Mouse (Mus musculus): ENCODE measurements at regions not wholly inside any gene's neighbourhood (a gene's known extent, or its start where the extent isn't known, plus 50 kb on each side); places are given as distances from the start of the nearest gene placed in this dataset.
A peak's percentile ranks its signal among the peaks of the same experiment; 100 is the strongest.

- H3K4me1 ChIP-seq (ENCODE audit: control insufficient read depth, insufficient read depth, low read length): no peaks in the 10 kb centered on the region
- no peaks in the 10 kb centered on the region for H3K36me3 ChIP-seq (ENCODE audit: control insufficient read depth, insufficient read depth)
- H3K4me2 ChIP-seq (ENCODE audit: low read depth, low read length): no peak overlapping the region
- H3K4me3 ChIP-seq (ENCODE audit: low read length): no peak overlapping the region
- no peak for ATAC-seq (replicated peaks; ENCODE audit: extremely low read depth, insufficient read depth, low FRiP score)
- 52% methylated on average over 3 of the region's 3 CpGs for WGBS
- no peaks in the 10 kb centered on the region for H3K27me3 ChIP-seq (ENCODE audit: control insufficient read depth, insufficient read depth, low read length)
- H3K9ac ChIP-seq (ENCODE audit: low read length): no peak overlapping the region
- H3K27ac ChIP-seq (ENCODE audit: low read length): no peak overlapping the region
- 0 out of 2 replicates have a peak, but pooled peaks cover 2% of the 10 kb centered on the region for H3K9me3 ChIP-seq (replicated peaks; ENCODE audit: control insufficient read depth, low read length)
Measured at GRCm38 (mm10) chr9:50395543-50395942, 50.8 kb upstream of the Rpl10-ps3 start.

- H3K36me3 ChIP-seq (ENCODE audit: control insufficient read depth, insufficient read depth): no peaks in the 10 kb centered on the region
- no peak overlapping the region for H3K4me2 ChIP-seq (ENCODE audit: low read depth, low read length)
- H3K9ac ChIP-seq (ENCODE audit: low read length): no peak overlapping the region
- 65% methylated on average over 7 of the region's 7 CpGs for WGBS
- no peak overlapping the region for H3K27ac ChIP-seq (ENCODE audit: low read length)
- H3K4me1 ChIP-seq (ENCODE audit: control insufficient read depth, insufficient read depth, low read length): no peaks in the 10 kb centered on the region
- H3K9me3 ChIP-seq (replicated peaks; ENCODE audit: control insufficient read depth, low read length): 0 out of 2 replicates have a peak, but pooled peaks cover 2% of the 10 kb centered on the region
- H3K4me3 ChIP-seq (ENCODE audit: low read length): no peak overlapping the region
- H3K27me3 ChIP-seq (ENCODE audit: control insufficient read depth, insufficient read depth, low read length): no peaks in the 10 kb centered on the region
- ATAC-seq (replicated peaks; ENCODE audit: extremely low read depth, insufficient read depth, low FRiP score): no peak
Measured at GRCm38 (mm10) chr9:50396051-50396450, 51.3 kb upstream of the Rpl10-ps3 start.

GRCm38 (mm10) chr9:50408396-50408795 is 63.6 kb upstream of the Rpl10-ps3 start:
- H3K4me3 ChIP-seq (ENCODE audit: low read length): no peak overlapping the region
- WGBS: 68% methylated on average over 4 of the region's 4 CpGs
- no peaks in the 10 kb centered on the region for H3K36me3 ChIP-seq (ENCODE audit: control insufficient read depth, insufficient read depth)
- no peak overlapping the region for H3K9ac ChIP-seq (ENCODE audit: low read length)
- no peak overlapping the region for H3K27ac ChIP-seq (ENCODE audit: low read length)
- no peaks in the 10 kb centered on the region for H3K4me1 ChIP-seq (ENCODE audit: control insufficient read depth, insufficient read depth, low read length)
- ATAC-seq (replicated peaks; ENCODE audit: extremely low read depth, insufficient read depth, low FRiP score): no peak
- no peak overlapping the region for H3K4me2 ChIP-seq (ENCODE audit: low read depth, low read length)
- no peaks in the 10 kb centered on the region for H3K9me3 ChIP-seq (replicated peaks; ENCODE audit: control insufficient read depth, low read length)
- H3K27me3 ChIP-seq (ENCODE audit: control insufficient read depth, insufficient read depth, low read length): no peaks in the 10 kb centered on the region

- H3K27ac ChIP-seq (ENCODE audit: low read length): no peak overlapping the region
- no peak overlapping the region for H3K9ac ChIP-seq (ENCODE audit: low read length)
- H3K4me2 ChIP-seq (ENCODE audit: low read depth, low read length): no peak overlapping the region
- no peak for ATAC-seq (replicated peaks; ENCODE audit: extremely low read depth, insufficient read depth, low FRiP score)
- H3K4me1 ChIP-seq (ENCODE audit: control insufficient read depth, insufficient read depth, low read length): no peaks in the 10 kb centered on the region
- H3K9me3 ChIP-seq (replicated peaks; ENCODE audit: control insufficient read depth, low read length): no peaks in the 10 kb centered on the region
- no peak overlapping the region for H3K4me3 ChIP-seq (ENCODE audit: low read length)
- H3K36me3 ChIP-seq (ENCODE audit: control insufficient read depth, insufficient read depth): no peaks in the 10 kb centered on the region
- WGBS: 61% methylated on average over 4 of the region's 4 CpGs
- H3K27me3 ChIP-seq (ENCODE audit: control insufficient read depth, insufficient read depth, low read length): no peaks in the 10 kb centered on the region
Measured at GRCm38 (mm10) chr9:50408845-50409244, 64.1 kb upstream of the Rpl10-ps3 start.

GRCm38 (mm10) chr9:50412986-50413385 is 68.2 kb upstream of the Rpl10-ps3 start:
- Histone ChIP-seq H3K27ac (ENCODE audit: low read length) (no peak overlapping the region), H3K4me1 (ENCODE audit: control insufficient read depth, insufficient read depth, low read length) (no peaks in the 10 kb centered on the region), H3K4me3 (ENCODE audit: low read length) (no peak overlapping the region), H3K4me2 (ENCODE audit: low read depth, low read length) (no peak overlapping the region), H3K9ac (ENCODE audit: low read length) (no peak overlapping the region), H3K36me3 (ENCODE audit: control insufficient read depth, insufficient read depth) (no peaks in the 10 kb centered on the region), H3K27me3 (ENCODE audit: control insufficient read depth, insufficient read depth, low read length) (no peaks in the 10 kb centered on the region), H3K9me3 (replicated peaks; ENCODE audit: control insufficient read depth, low read length) (no peaks in the 10 kb centered on the region)
- ATAC-seq (replicated peaks; ENCODE audit: extremely low read depth, insufficient read depth, low FRiP score): no peak
- WGBS: 79% methylated on average over 8 of the region's 8 CpGs

GRCm38 (mm10) chr9:50413514-50414335 is 69.0 kb upstream of the Rpl10-ps3 start:
- H3K27ac ChIP-seq (ENCODE audit: low read length): no peak overlapping the region
- H3K27me3 ChIP-seq (ENCODE audit: control insufficient read depth, insufficient read depth, low read length): no peaks in the 10 kb centered on the region
- ATAC-seq (replicated peaks; ENCODE audit: extremely low read depth, insufficient read depth, low FRiP score): no peak
- no peaks in the 10 kb centered on the region for H3K9me3 ChIP-seq (replicated peaks; ENCODE audit: control insufficient read depth, low read length)
- H3K4me3 ChIP-seq (ENCODE audit: low read length): no peak overlapping the region
- H3K36me3 ChIP-seq (ENCODE audit: control insufficient read depth, insufficient read depth): no peaks in the 10 kb centered on the region
- no peaks in the 10 kb centered on the region for H3K4me1 ChIP-seq (ENCODE audit: control insufficient read depth, insufficient read depth, low read length)
- no peak overlapping the region for H3K9ac ChIP-seq (ENCODE audit: low read length)
- WGBS: 72% methylated on average over 9 of the region's 9 CpGs
- no peak overlapping the region for H3K4me2 ChIP-seq (ENCODE audit: low read depth, low read length)

GRCm38 (mm10) chr9:50414796-50415340 is 70.1 kb upstream of the Rpl10-ps3 start:
- no peaks in the 10 kb centered on the region for H3K27me3 ChIP-seq (ENCODE audit: control insufficient read depth, insufficient read depth, low read length)
- H3K4me2 ChIP-seq (ENCODE audit: low read depth, low read length): no peak overlapping the region
- no peaks in the 10 kb centered on the region for H3K9me3 ChIP-seq (replicated peaks; ENCODE audit: control insufficient read depth, low read length)
- ATAC-seq (replicated peaks; ENCODE audit: extremely low read depth, insufficient read depth, low FRiP score): no peak
- no peaks in the 10 kb centered on the region for H3K36me3 ChIP-seq (ENCODE audit: control insufficient read depth, insufficient read depth)
- no peak overlapping the region for H3K4me3 ChIP-seq (ENCODE audit: low read length)
- no peak overlapping the region for H3K27ac ChIP-seq (ENCODE audit: low read length)
- 69% methylated on average over 6 of the region's 6 CpGs for WGBS
- no peak overlapping the region for H3K9ac ChIP-seq (ENCODE audit: low read length)
- no peaks in the 10 kb centered on the region for H3K4me1 ChIP-seq (ENCODE audit: control insufficient read depth, insufficient read depth, low read length)

- no peak overlapping the region for H3K9ac ChIP-seq (ENCODE audit: low read length)
- H3K4me3 ChIP-seq (ENCODE audit: low read length): no peak overlapping the region
- ATAC-seq (replicated peaks; ENCODE audit: extremely low read depth, insufficient read depth, low FRiP score): peak; percentile 49; the same call in 1 of the 2 replicates
- WGBS: 27% methylated on average over 3 of the region's 3 CpGs
- no peaks in the 10 kb centered on the region for H3K4me1 ChIP-seq (ENCODE audit: control insufficient read depth, insufficient read depth, low read length)
- no peak overlapping the region for H3K4me2 ChIP-seq (ENCODE audit: low read depth, low read length)
- H3K27me3 ChIP-seq (ENCODE audit: control insufficient read depth, insufficient read depth, low read length): no peaks in the 10 kb centered on the region
- no peak overlapping the region for H3K27ac ChIP-seq (ENCODE audit: low read length)
- H3K9me3 ChIP-seq (replicated peaks; ENCODE audit: control insufficient read depth, low read length): peaks cover 3% of the 10 kb centered on the region; the same call in 1 of the 2 replicates
- H3K36me3 ChIP-seq (ENCODE audit: control insufficient read depth, insufficient read depth): no peaks in the 10 kb centered on the region
Measured at GRCm38 (mm10) chr9:50416677-50417076, 71.9 kb upstream of the Rpl10-ps3 start.

- H3K27ac ChIP-seq (ENCODE audit: low read length): no peak overlapping the region
- no peaks in the 10 kb centered on the region for H3K27me3 ChIP-seq (ENCODE audit: control insufficient read depth, insufficient read depth, low read length)
- no peak for ATAC-seq (replicated peaks; ENCODE audit: extremely low read depth, insufficient read depth, low FRiP score)
- H3K9me3 ChIP-seq (replicated peaks; ENCODE audit: control insufficient read depth, low read length): peaks cover 3% of the 10 kb centered on the region; the same call in 1 of the 2 replicates
- H3K4me2 ChIP-seq (ENCODE audit: low read depth, low read length): no peak overlapping the region
- H3K36me3 ChIP-seq (ENCODE audit: control insufficient read depth, insufficient read depth): no peaks in the 10 kb centered on the region
- 91% methylated on average over 2 of the region's 2 CpGs for whole genome bisulfite sequencing
- no peak overlapping the region for H3K4me3 ChIP-seq (ENCODE audit: low read length)
- H3K4me1 ChIP-seq (ENCODE audit: control insufficient read depth, insufficient read depth, low read length): no peaks in the 10 kb centered on the region
- H3K9ac ChIP-seq (ENCODE audit: low read length): no peak overlapping the region
Measured at GRCm38 (mm10) chr9:50421061-50421460, 73.3 kb upstream of the Plet1 start.
